Mouse (Mus musculus): ENCODE measurements around the gene Cnot2.

Cnot2 gene

GRCm38 (mm10) chr10:116562731-116563480, 18.4 kb downstream of the Cnot2 start:
- DNase-seq (ENCODE audit: low read depth) = no peak

GRCm38 (mm10) chr10:116562210-116562609, 19.1 kb downstream of the Cnot2 start:
- peak; percentile 34 for DNase-seq (ENCODE audit: low read depth)

GRCm38 (mm10) chr10:116559171-116559570, 22.1 kb downstream of the Cnot2 start:
- DNase-seq (ENCODE audit: low read depth) = peak; percentile 46

- no peak for DNase-seq (ENCODE audit: low read depth)
Observed at GRCm38 (mm10) chr10:116557166-116557565, 24.1 kb downstream of the Cnot2 start.

- DNase-seq (ENCODE audit: low read depth) = no peak
Observed at GRCm38 (mm10) chr10:116554434-116554833, 26.9 kb downstream of the Cnot2 start.

- peak; percentile 57 for DNase-seq (ENCODE audit: low read depth)
Observed at GRCm38 (mm10) chr10:116547958-116548357, 33.4 kb downstream of the Cnot2 start.

GRCm38 (mm10) chr10:116546177-116546576, 35.1 kb downstream of the Cnot2 start:
- no peak for DNase-seq (ENCODE audit: low read depth)

- peak; percentile 24 for DNase-seq (ENCODE audit: low read depth)
Observed at GRCm38 (mm10) chr10:116543061-116543460, 38.2 kb downstream of the Cnot2 start.

GRCm38 (mm10) chr10:116540750-116541149, 40.6 kb downstream of the Cnot2 start:
- no peak for DNase-seq (ENCODE audit: low read depth)

- DNase-seq (ENCODE audit: low read depth) = no peak
Observed at GRCm38 (mm10) chr10:116537495-116537894, 43.8 kb downstream of the Cnot2 start.

GRCm38 (mm10) chr10:116534278-116534677, 47.0 kb downstream of the Cnot2 start:
- DNase-seq (ENCODE audit: low read depth) = no peak

GRCm38 (mm10) chr10:116532561-116532960, 48.8 kb downstream of the Cnot2 start:
- no peak for DNase-seq (ENCODE audit: low read depth)

- DNase-seq (ENCODE audit: low read depth) = peak; percentile 56
Observed at GRCm38 (mm10) chr10:116531063-116531462, 50.2 kb downstream of the Cnot2 start.

GRCm38 (mm10) chr10:116519588-116519987, 61.7 kb downstream of the Cnot2 start:
- no peak for DNase-seq (ENCODE audit: low read depth)

GRCm38 (mm10) chr10:116515590-116515989, 65.7 kb downstream of the Cnot2 start:
- no peak for DNase-seq (ENCODE audit: low read depth)

GRCm38 (mm10) chr10:116515158-116515557, 66.2 kb downstream of the Cnot2 start:
- no peak for DNase-seq (ENCODE audit: low read depth)

- DNase-seq (ENCODE audit: low read depth) = no peak
Observed at GRCm38 (mm10) chr10:116513254-116513635, 68.1 kb downstream of the Cnot2 start.

GRCm38 (mm10) chr10:116512521-116513253, 68.6 kb downstream of the Cnot2 start:
- DNase-seq (ENCODE audit: low read depth) = no peak

GRCm38 (mm10) chr10:116505303-116506014, 75.9 kb downstream of the Cnot2 start:
- peak; percentile 74 for DNase-seq (ENCODE audit: low read depth)

GRCm38 (mm10) chr10:116492768-116493167, 88.5 kb downstream of the Cnot2 start:
- DNase-seq (ENCODE audit: low read depth) = no peak

GRCm38 (mm10) chr10:116486895-116487747, 94.2 kb downstream of the Cnot2 start:
- DNase-seq (ENCODE audit: low read depth) = peak; percentile 58

- DNase-seq (ENCODE audit: low read depth) = no peak
Observed at GRCm38 (mm10) chr10:116481917-116482316, 99.4 kb downstream of the Cnot2 start.

Data from 416B (cell line).